Mouse (Mus musculus): ENCODE results near the gene Magea6.
"Not testable (repeated sequence)": the region's sequence is repeated elsewhere in the genome, so short reads cannot be mapped to it uniquely, and the experiment has no call there.

The Magea6 gene

GRCm38 (mm10) chrX:154935887-154936286 is at the start of gene Magea6:
TSS of gene Magea6 (minus strand) at chrX:154935987.
- DNase-seq (ENCODE audit: low spot score in 2 of 2) = not testable (repeated sequence)

DNA sequence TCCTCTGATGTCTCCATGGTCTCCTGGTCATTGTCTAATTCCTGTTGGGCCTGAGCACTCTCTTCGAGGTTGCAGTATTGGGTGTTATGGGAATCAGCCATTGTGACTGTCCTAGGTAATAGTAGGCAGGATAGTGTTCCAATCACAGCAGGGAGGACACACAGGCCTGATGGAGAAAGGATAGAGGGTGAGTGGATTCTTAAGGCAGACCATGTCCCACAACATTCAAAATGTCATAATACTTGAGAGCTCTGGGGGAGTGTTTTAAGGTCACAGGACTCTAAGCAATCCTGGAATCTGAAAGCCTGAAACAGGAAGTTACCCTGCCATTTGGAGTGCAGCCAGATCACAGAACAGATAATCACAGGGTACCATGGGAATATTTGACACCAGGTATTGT is 13.6 kb upstream of the Magea6 start, which contains the start of gene Magea3:
Gene Magea3, minus strand, starts transcription at position 101 of the 400 bp plus-strand sequence.
- not testable (repeated sequence) for DNase-seq (ENCODE audit: low spot score in 2 of 2)

DNA sequence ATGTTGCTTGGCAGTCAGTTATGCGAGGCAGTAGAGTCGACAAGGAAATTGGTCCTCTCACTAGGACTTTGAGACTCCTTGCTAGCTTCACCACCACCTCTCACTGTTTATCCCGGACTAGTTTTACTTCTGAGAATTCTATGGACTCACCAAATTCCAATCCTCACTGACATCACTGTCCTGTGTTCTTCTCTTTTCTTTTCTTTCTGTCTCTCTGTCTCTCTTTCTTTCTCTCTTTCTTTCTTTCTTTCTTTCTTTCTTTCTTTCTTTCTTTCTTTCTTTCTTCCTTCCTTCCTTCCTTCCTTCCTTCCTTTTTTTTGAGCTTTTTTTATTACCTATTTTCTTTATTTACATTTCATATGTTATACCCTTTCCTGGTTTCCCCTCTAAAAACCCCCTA is 45.6 kb downstream of the Magea6 start, which contains the start of gene Cldn34b1:
Gene Cldn34b1, minus strand, starts transcription at position 101 of the 400 bp plus-strand sequence.
- DNase-seq (ENCODE audit: low spot score in 2 of 2) = not testable (repeated sequence)

Measured in heart, adult 9 months (tissue).